Comparison of ENCODE assay signal across 9 mouse cellular contexts in genomic region chr5:149851011-149851410, GRCm38 (mm10).
DNase-seq lines count a peak whose midpoint lies in the region; ATAC-seq and TF ChIP-seq lines count a peak whose summit lies in the region.
"Had no signal": no experiment of that assay in that cellular context is flagged by ENCODE, and none has a peak within 500 bp of the region (broad histone marks: within the 10 kb centered on the region; RNA-seq: fewer than 3 reads in every experiment).

No protein-coding gene starts in this region.

- H3K4me3 ChIP-seq in C2C12 (ENCODE audit: insufficient read depth, poor library complexity, severe bottlenecking): no peak overlapping the region
- H3K4me3 ChIP-seq in kidney, postnatal 0 days (replicated peaks; ENCODE audit: low read depth, low read length): no peak overlapping the region
- H3K4me3 ChIP-seq in liver, embryonic 11.5 days (ENCODE audit: low read depth, low read length): no peak overlapping the region
- H3K4me3 ChIP-seq: heart, embryonic 13.5 days had no signal

- peak; percentile 30 for DNase-seq in T-cell, adult 2 months (ENCODE audit: low spot score)
- peak; percentile 56 to 82 for DNase-seq in cerebellum, postnatal 4 days (ENCODE audit: low spot score in 2 of 2)
- DNase-seq in gastrocnemius, postnatal 36 days: peak; percentile 28 to 39
- peak; percentile 87 for DNase-seq in kidney, postnatal 0 days (ENCODE audit: low spot score)
- DNase-seq in liver, embryonic 11.5 days (ENCODE audit: low spot score): peak; percentile 56
- DNase-seq in ovary, adult 18-20 months (ENCODE audit: low spot score): peak; percentile 25
- DNase-seq in thymus, postnatal 25 days: peak; percentile 66

- ATAC-seq in kidney, postnatal 0 days (replicated peaks; ENCODE audit: low FRiP score, low read depth): no peak
- peak; percentile 56; the same call in 1 of the 2 replicates for ATAC-seq in liver, embryonic 11.5 days (replicated peaks; ENCODE audit: low FRiP score)

- no peaks in the 10 kb centered on the region for H3K9me3 ChIP-seq in kidney, postnatal 0 days (replicated peaks; ENCODE audit: low read length)
- H3K9me3 ChIP-seq in liver, embryonic 11.5 days (ENCODE audit: control insufficient read depth, low read length): no peaks in the 10 kb centered on the region
- H3K9me3 ChIP-seq: heart, embryonic 13.5 days had no signal

- peak; percentile 32 for TF ChIP-seq CTCF in C2C12 (IDR thresholded peaks at IDR 0.05; ENCODE audit: control insufficient read depth, insufficient read depth, insufficient read length)
- peak; percentile 87 for TF ChIP-seq CTCF in kidney, postnatal 0 days (IDR thresholded peaks at IDR 0.05; ENCODE audit: low read depth)

- H3K4me2 ChIP-seq in kidney, postnatal 0 days (ENCODE audit: low read length): no peak overlapping the region
- no peak overlapping the region for H3K4me2 ChIP-seq in liver, embryonic 11.5 days
- H3K4me2 ChIP-seq: heart, embryonic 13.5 days had no signal

- 13% methylated on average over 9 of the region's 9 CpGs for WGBS in kidney, postnatal 0 days
- 17% methylated on average over 9 of the region's 9 CpGs for WGBS in liver, embryonic 11.5 days

- no peak overlapping the region for H3K9ac ChIP-seq in kidney, postnatal 0 days (ENCODE audit: low read depth, low read length)
- no peak overlapping the region for H3K9ac ChIP-seq in liver, embryonic 11.5 days (ENCODE audit: low read depth, low read length)
- H3K9ac ChIP-seq: heart, embryonic 13.5 days had no signal

- no peaks in the 10 kb centered on the region for H3K4me1 ChIP-seq in kidney, postnatal 0 days (replicated peaks; ENCODE audit: insufficient read depth, low read length)
- no peaks in the 10 kb centered on the region for H3K4me1 ChIP-seq in liver, embryonic 11.5 days (replicated peaks; ENCODE audit: control insufficient read depth, insufficient read depth, low read length)

- no peaks in the 10 kb centered on the region for H3K79me2 ChIP-seq in C2C12 (ENCODE audit: control insufficient read depth, insufficient read depth)

- H3ac ChIP-seq in C2C12 (ENCODE audit: control insufficient read depth, insufficient read length, low read depth): no peak overlapping the region

- H3K27ac ChIP-seq in kidney, postnatal 0 days: no peak overlapping the region
- no peak overlapping the region for H3K27ac ChIP-seq in liver, embryonic 11.5 days (ENCODE audit: low read depth, low read length)
- H3K27ac ChIP-seq: heart, embryonic 13.5 days had no signal

- intact Hi-C loops in gastrocnemius, postnatal 36 days (cut with DNase I): loop anchor here (2.0 to 5.0 kb wide), 2 partner anchors 34 to 139 kb away; no protein-coding TSS in a partner anchor

- no peaks in the 10 kb centered on the region for H3K79me3 ChIP-seq in C2C12 (ENCODE audit: low read depth)

- no peaks in the 10 kb centered on the region for H3K36me3 ChIP-seq in C2C12 (ENCODE audit: control insufficient read depth, insufficient read depth)
- H3K36me3 ChIP-seq in kidney, postnatal 0 days (ENCODE audit: insufficient read depth, low read length): no peaks in the 10 kb centered on the region
- H3K36me3 ChIP-seq in liver, embryonic 11.5 days (ENCODE audit: control insufficient read depth, insufficient read depth, low read length): no peaks in the 10 kb centered on the region
- H3K36me3 ChIP-seq: heart, embryonic 13.5 days had no signal

- H3K27me3 ChIP-seq in C2C12 (ENCODE audit: control insufficient read depth, insufficient read depth, insufficient read length): no peaks in the 10 kb centered on the region
- H3K27me3 ChIP-seq in kidney, postnatal 0 days (ENCODE audit: insufficient read depth, low read length): no peaks in the 10 kb centered on the region; the same call in 1 of the 2 replicates
- H3K27me3 ChIP-seq in liver, embryonic 11.5 days (replicated peaks; ENCODE audit: control insufficient read depth, insufficient read depth, low read length): no peaks in the 10 kb centered on the region

TF ChIP-seq in C2C12, 6 proteins besides CTCF, POLR2A, EP300 and RAD21:
- TF ChIP-seq MYOD1 (IDR thresholded peaks at IDR 0.05; ENCODE audit: control insufficient read depth, insufficient read length, low read depth): no peak
- TF ChIP-seq MAX (IDR thresholded peaks at IDR 0.05): no peak
- TF ChIP-seq CEBPB (IDR thresholded peaks at IDR 0.05; ENCODE audit: low read depth): no peak
- TF ChIP-seq FOSL1 (IDR thresholded peaks at IDR 0.05; ENCODE audit: insufficient read depth, low read length, poor library complexity, severe bottlenecking): no peak
- TF ChIP-seq USF1 (IDR thresholded peaks at IDR 0.05; ENCODE audit: low read depth): no peak
- no peak for TF ChIP-seq MYOG (IDR thresholded peaks at IDR 0.05; ENCODE audit: control insufficient read depth, extremely low read depth, insufficient read length)

Comparison
In these comparisons a context has a peak if more than half of its experiments do, and no peak if none do; other contexts are left out.
1. DNase-seq: peak in every context shown above with its lines; median percentile 87 in kidney, postnatal 0 days; 69 in cerebellum, postnatal 4 days; 66 in thymus, postnatal 25 days; 56 in liver, embryonic 11.5 days; 34 in gastrocnemius, postnatal 36 days; 30 in T-cell, adult 2 months; 25 in ovary, adult 18-20 months.